22 mouse cellular contexts compared by ENCODE assay signal in genomic region chr16:90291675-90292074, GRCm38 (mm10).
"Had no signal": no experiment of that assay in that cellular context is flagged by ENCODE, and none has a peak within 500 bp of the region (broad histone marks: within the 10 kb centered on the region; RNA-seq: fewer than 3 reads in every experiment).

No protein-coding gene starts in this region.

- H3K4me1 ChIP-seq: hindbrain, embryonic 10.5 days; hindbrain, embryonic 12.5 days; intestine, embryonic 15.5 days had no signal

- H3K9me3 ChIP-seq: heart, embryonic 10.5 days; hindbrain, embryonic 10.5 days; hindbrain, embryonic 12.5 days; intestine, embryonic 15.5 days; limb, embryonic 13.5 days; limb, embryonic 15.5 days had no signal

- ATAC-seq: hindbrain, embryonic 16.5 days; inflammation-experienced regulatory T-cells, adult 6 months; intestine, postnatal 0 days had no signal

- H3K4me2 ChIP-seq: hindbrain, embryonic 12.5 days; hindbrain, embryonic 14.5 days; limb, embryonic 13.5 days had no signal

- H3K4me3 ChIP-seq: heart, embryonic 12.5 days; hindbrain, embryonic 10.5 days; hindbrain, embryonic 12.5 days; intestine, embryonic 15.5 days; limb, embryonic 13.5 days; limb, embryonic 15.5 days had no signal

- H3K27ac ChIP-seq: heart, embryonic 10.5 days; hindbrain, embryonic 10.5 days; hindbrain, embryonic 12.5 days; hindbrain, embryonic 14.5 days; intestine, embryonic 15.5 days; limb, embryonic 13.5 days; limb, embryonic 15.5 days had no signal

- DNase-seq: gastrocnemius, postnatal 25 days; heart, adult 18-20 months; heart, postnatal 10 days; heart, postnatal 4 days; kidney, adult 18-20 months; kidney, adult 8-10 months; kidney, postnatal 14 days; kidney, postnatal 36 days; layer of hippocampus, adult 9-11 months; layer of hippocampus, postnatal 36 days; left cerebral cortex, postnatal 4 days had no signal

- H3K36me3 ChIP-seq: heart, embryonic 10.5 days; heart, embryonic 12.5 days; hindbrain, embryonic 10.5 days; hindbrain, embryonic 12.5 days; intestine, embryonic 15.5 days; limb, embryonic 13.5 days; limb, embryonic 15.5 days had no signal

- H3K9ac ChIP-seq: heart, embryonic 12.5 days; hindbrain, embryonic 12.5 days; hindbrain, embryonic 14.5 days; intestine, embryonic 15.5 days; limb, embryonic 13.5 days; limb, embryonic 15.5 days had no signal

- H3K27me3 ChIP-seq: hindbrain, embryonic 12.5 days; intestine, embryonic 15.5 days; limb, embryonic 13.5 days; limb, embryonic 15.5 days had no signal
